Mouse (Mus musculus) spleen, postnatal 10 days (tissue): ENCODE measurements around the gene Senp7.
"Not testable (repeated sequence)": the region's sequence is repeated elsewhere in the genome, so short reads cannot be mapped to it uniquely, and the experiment has no call there.

Experiments used
- DNase-seq, 2 experiments: peaks; one replicate each; pipeline ENCODE4 v3.0.0; 2021 to 2022; ENCODE audit warnings: low spot score in 2 of 2

Gene Senp7

GRCm38 (mm10) chr16:56134149-56134548 is 86.0 kb downstream of the Senp7 start:
- DNase-seq = no peak

DNA sequence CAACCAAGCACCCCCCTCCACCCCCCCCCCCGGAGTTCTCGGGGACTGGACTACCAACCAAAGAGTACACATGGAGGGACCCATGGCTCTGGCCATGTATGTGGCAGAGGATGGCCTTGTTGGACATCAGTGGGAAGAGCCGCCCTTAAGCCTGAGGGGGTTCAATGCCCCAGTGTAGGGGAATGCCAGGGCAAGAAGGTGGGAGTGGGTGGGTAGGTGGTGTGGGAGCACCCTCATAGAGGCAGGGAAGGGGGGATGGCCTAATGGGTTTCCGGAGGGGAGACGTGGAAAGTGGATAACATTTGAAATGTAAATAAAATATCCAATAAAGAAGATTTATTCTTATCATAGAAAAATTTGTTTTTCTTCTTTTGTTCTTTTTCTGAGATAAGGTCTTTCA is 89.5 kb downstream of the Senp7 start:
- DNase-seq = not testable (repeated sequence)

DNA sequence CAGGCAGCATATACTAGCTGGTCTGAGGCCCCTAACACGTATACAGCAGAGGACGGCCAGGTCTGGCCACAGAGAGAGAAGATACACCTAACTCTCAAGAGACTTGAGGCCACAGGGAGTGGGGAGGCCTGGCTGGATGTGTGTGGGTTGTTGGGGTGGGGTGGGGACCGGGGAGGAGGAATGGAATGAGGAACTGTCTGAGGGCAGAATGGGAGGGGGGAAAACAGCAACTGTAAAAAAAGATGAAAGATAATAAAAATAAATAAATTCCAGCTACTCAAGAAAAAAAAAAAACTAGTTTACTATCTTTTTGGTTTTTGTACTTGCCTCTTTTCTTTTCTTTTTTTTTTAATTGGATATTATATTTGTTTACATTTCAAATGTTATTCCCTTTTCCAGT is 91.8 kb downstream of the Senp7 start:
- DNase-seq = no peak

- no peak for DNase-seq
These were observed 96.9 kb downstream of the Senp7 start for GRCm38 (mm10) chr16:56144876-56145555.

DNA sequence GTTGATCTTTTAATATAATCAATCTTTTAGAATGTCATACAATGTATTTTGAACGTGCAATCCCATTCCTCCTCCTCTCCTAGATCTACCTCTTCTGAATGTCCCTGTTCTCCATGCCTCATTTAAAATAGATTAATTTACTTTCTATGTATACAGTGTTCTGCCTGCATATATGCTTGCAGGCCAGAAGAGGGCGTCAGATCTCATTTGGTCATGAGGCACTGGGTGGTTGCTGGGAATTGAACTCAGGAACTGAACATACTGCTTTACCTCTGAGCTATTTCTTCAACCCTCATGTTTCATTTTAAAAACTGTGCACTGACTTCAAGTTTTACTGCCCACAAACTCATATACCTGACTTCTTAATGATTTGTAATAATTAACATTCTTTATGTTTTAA is 99.5 kb downstream of the Senp7 start:
- DNase-seq = no peak

DNA sequence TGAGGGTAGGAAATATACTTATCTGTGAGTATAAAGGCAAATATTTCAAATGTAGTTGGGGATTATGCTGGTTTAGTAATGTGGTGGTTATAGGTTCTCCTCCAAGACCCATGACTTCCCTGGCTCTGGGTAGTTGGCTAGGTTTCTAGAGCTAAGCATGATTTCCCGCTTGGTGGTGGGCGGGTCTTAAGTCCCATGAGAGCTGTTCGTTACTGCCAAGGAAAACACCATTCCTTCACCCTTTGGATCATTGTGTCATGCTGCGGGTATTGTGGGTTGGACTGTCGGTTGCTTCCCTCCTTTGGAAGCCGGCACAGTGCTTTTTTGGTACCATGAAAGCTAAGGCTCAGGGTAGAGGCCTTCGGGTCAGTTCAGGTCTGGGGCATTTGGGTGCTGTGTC is 115.3 kb downstream of the Senp7 start:
- no peak for DNase-seq

DNA sequence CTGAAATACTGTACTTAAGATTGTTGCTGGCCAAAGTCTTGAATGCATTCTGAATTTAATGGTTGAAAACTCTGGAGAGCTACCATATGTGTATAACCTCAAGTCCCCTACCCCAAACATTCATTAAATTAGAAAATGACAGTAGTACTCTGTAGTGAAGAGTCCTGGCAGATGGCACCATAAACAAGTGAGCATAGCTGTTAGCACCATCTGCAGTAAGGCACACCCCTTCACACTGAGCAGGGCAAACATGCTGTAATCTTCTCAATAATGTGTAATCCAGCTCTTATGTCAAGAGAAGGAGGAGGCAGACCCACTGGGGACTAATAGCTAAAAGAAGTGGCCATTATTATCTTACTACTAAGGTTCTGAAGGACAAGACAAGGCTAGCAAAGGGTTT is 122.1 kb downstream of the Senp7 start:
- DNase-seq = no peak

- DNase-seq = peak in 1 of 2 experiments; percentile 21
These were observed 127.9 kb downstream of the Senp7 start for GRCm38 (mm10) chr16:56175867-56176581.

GRCm38 (mm10) chr16:56186863-56187262 is 138.7 kb downstream of the Senp7 start:
- no peak for DNase-seq

GRCm38 (mm10) chr16:56188198-56188597 is 140.1 kb downstream of the Senp7 start:
- no peak for DNase-seq

- no peak for DNase-seq
These were observed 155.9 kb downstream of the Senp7 start, which contains the start of gene Impg2 for GRCm38 (mm10) chr16:56204051-56204450. TSS of gene Impg2 (plus strand) at chr16:56204313.

- no peak for DNase-seq
These were observed 164.6 kb downstream of the Senp7 start for GRCm38 (mm10) chr16:56212740-56213139.

DNA sequence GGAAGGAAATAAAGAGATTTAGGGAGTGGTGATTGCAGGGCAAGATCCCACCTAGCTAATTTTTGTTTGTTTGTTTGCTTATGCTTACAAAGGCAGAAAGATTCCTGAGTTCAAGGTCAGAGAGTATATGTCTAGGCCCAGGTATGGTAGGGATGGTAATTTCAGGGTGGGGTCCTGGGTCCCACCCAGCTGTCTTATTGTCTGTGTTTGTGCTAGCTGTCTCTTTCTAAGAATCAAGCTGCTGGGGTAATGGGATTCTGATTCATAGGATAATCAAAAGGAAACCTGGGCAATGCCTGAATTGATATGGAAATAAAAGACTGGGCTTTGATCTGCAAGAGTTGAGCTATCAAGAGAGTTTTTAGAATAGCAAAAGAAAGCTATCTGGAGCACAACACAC is 179.5 kb downstream of the Senp7 start:
- DNase-seq = no peak

DNA sequence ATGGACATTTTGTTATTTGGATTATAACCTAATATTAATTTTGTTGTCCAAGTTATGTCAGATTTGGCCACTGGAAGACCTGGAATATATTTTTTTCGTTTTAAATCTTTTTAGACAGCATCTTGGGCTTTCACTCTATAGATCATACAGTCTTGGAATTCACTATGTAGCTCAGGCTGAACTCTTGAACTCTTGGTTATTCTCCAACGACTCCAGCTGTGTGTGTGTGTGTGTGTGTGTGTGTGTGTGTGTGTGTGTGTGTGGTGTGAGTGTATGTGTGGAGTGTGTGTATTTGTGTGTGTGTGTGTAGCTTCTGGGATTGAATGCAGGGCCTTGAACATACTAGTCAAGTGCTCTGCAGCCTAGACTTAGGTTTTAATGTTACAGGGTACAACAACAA is 181.3 kb downstream of the Senp7 start:
- no peak for DNase-seq

DNA sequence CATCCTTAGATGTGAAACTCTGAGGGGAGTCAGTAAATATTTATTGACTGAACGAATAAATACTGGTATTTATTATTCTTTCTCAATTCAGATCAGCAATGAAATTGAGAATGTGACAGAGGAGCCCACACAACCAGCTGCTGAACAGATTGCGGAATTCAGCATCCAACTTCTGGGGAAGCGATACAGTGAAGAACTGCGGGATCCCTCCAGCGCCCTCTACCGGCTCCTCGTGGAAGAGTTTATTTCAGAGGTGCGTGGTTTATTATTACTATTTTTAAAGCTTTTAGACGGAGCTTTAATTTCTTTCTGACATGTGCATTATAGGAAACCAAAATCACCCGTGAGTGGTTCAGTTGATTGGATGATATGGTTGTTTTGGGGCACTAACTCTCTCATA is 183.2 kb downstream of the Senp7 start:
- DNase-seq = peak; percentile 6 to 42

DNA sequence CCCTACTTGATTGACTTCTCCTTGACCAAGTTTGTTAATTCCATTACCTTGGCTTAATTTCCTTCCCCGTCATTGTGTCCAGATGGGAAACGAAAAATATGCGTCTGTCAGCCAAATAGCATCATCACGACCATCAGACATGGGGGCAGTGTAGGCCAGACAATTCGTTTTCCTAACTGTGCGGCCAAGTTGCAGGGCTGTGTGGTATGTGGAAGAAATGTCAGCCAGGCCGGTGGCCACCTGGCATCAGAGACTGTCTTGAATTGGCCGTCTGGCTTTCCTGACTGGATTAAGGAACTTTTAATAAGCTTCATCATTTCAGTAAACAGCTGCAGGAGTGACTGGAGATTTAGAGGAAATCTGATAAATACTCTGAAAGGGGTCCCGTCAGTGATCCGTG is 184.6 kb downstream of the Senp7 start:
- no peak for DNase-seq
